Mouse (Mus musculus) T-helper 1 cell (primary cell): ENCODE data around the gene Pop4.
"Not testable (repeated sequence)": the region's sequence is repeated elsewhere in the genome, so short reads cannot be mapped to it uniquely, and the experiment has no call there.

Experiments used
- in situ Hi-C: fragments of 300-600 bp; cut with MboI, MseI; formaldehyde crosslinking; loops from one replicate; pipeline ENCODE4 v1.15.1; 2025; ENCODE audit warnings: high pct_unique_total_duplicates

Gene Pop4

DNA sequence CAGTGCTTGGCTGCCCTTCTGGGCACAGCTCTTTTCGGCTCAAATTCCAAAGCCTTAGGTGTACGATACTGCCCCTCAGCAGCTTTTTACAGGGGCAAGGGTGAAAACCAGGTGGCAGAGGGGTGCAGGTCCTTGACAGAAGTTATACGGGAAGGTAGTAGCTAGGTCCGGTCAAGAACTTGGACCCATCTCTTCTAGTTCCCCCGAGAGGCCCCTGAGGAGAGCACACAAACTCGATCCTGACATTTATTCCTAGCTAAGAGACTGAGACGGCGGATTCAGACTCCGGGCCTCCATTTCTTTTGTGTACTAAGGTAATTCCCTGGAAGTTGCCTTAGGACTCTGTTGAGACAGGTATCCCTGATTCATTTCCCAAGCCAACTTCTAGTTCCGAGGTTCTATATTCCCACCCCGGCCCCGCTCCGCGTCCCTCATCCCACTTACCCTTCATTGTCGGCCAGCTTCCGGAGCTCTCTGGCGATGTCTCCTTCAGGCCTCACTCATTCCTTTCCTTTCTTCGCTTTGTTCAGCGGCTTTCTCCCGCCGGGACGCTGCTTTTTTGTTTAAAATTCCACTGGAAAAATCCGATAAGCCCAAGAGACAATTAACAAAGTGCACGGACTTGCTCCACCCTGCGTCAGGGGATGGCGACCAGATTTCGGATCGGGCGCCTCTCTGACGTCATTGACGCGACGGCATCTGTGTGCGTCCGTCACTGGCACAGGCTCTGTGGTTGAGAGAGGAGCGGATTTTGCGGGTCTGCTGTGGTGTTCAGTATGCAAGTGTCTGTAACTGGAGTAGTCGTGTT, at the start of gene Pop4:
Gene Pop4, minus strand, starts transcription at position 721 of the 808 bp plus-strand sequence.
- in situ Hi-C loops, result no loop called here

DNA sequence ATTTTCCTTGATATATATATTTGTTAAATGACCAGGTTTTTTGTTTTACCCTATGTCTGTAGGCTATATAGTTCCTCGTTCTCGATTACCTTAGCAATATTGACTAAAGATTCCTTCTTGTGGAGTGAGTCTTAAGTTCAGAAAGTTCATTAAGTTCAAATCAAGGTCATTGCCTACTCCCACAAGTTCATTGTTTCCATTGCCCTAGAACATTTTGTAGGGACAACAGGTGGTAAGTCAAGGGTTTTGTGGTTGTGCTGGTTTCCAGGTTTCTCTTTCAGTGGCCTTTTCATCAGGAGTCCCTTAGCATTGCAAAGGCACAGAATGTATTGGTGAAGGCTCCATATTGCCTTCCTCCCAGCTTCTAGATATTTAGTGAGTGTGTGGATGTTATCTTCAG, 49.4 kb upstream of the Pop4 start:
- in situ Hi-C loops, result loop anchor here (10.0 kb wide), 1 partner anchor 1856 kb away; no protein-coding TSS in a partner anchor

DNA sequence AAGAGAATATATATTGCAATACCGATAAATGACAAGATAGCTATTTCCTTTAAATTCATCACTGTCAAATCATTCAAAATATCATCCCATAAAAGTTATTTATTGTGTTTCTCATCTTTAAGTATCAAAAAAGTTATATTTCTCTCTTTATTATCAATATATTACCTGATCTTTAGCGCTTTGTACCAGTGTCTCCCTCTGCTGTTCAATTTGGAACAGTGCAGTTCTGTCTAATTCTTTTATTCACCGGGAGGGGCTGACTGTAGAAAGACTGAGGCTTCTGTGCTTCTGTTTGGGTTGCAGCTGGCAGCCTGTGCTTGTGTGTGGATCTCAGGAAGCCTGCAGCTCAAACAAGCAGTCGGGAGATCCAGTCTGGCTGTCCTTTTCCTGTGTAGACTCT, 11.0 kb upstream of the Pop4 start:
- in situ Hi-C loops, result not testable (repeated sequence)

DNA sequence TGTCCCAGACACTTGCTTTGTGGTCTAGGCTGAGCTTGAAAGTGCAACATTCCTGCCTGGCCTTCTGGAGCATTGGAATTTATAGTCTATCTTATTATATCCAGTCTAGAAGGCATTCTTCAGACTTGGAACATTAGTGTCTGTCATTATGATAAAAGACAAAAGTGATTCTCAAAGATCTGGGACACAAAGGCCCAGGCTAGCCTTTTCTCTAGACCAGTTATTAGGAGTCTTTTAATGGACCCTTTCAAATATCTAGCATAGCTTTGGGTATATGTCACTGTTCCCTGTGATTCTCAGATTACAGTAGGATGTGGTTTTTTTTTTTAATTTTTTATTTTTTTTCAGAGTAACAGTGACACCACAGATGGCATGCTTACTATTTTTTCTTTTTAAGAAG, 1.3 kb upstream of the Pop4 start:
- in situ Hi-C loops, result no loop called here

DNA sequence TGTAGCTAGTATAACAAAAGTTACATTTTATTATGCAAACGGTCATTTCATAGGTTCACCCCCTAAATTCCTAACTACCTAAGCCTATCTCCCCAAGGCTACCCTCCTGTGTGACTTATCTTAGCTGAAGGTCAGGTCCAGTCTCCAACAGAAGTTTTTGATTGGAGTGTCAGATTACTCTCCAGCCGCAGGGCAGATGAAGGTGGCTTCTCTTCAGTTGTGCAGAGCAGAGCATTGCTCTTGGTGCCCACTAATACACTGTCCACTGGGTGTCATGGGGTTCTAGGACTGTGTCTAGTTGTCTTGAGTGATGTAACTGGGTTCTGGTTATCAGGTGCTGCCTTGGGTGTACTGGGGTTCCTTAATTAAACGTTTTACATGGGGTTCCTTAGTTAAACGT, 636 bp upstream of the Pop4 start:
- in situ Hi-C loops, result no loop called here

DNA sequence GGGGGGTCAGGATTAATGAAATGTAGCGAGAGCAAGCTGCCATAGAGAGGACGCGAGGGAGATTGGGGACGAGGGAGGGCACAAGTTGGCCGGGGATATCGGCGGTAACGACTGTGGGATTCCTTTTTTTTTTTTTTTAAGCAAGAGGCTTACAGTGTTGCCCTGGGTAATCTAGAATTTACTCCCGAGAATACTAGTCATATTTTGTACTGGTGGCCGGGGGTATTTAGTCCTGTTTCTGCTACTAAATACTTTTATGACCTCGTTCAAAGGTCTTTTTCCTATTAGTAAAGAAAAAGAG, 238 bp upstream of the Pop4 start:
- in situ Hi-C loops, result no loop called here

DNA sequence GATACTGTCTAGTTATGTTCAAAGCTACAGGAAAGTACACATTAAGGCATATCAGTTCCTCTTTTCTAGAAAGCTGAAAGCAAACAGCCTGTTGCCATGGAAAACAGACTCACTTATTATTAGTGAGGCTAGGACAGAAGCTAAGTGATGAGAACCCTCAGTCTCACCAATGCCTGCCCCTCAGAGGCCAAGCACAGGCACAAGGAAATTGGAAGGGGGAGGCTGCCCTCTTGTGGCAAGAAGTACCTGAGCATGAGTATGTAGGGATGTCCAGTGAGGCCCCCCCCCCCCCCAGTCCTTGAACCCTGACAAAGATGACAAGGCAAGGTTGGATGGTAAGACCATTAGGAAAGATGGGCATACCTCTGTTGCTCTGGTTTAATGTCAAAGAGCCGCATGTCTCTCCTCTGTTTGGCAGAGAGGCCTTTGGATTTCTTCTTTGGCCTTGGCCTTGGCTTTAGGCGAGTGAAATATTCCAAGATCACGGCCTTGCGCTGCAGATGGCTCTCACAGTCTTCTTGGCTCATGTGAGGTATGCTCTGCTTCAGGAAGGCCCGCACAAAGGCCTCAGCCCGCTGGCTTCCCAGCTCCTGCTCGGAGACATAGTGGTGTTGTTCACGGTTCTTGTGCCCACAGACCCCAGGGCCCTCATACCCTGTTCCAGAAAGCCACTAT, 4.1 kb downstream of the Pop4 start:
- in situ Hi-C loops, result loop anchor here (10.0 kb wide), 2 partner anchors 892 to 1278 kb away; no protein-coding TSS in a partner anchor

DNA sequence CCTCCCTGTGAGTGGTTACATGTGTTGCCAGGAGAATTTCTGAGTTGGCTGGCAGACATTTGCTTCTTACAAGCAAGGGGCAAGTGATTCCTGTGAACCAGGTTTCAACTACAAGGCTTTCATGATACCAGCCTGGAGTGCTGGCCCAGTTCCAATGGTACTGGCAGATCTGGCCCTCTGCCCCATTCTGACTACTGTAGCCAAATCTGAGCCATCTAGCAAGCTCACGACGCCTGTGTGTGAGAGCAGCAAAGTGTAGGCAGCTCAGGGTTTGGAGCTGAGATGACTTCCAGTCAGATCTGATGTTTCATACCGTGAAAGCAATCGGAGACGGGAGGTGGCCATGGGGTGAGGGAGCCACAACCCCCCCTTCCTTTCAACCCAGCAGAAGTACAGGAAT, 8.8 kb downstream of the Pop4 start:
- in situ Hi-C loops, result loop anchor here (5.0 to 10.0 kb wide), 3 partner anchors 85 to 1282 kb away; no protein-coding TSS in a partner anchor

DNA sequence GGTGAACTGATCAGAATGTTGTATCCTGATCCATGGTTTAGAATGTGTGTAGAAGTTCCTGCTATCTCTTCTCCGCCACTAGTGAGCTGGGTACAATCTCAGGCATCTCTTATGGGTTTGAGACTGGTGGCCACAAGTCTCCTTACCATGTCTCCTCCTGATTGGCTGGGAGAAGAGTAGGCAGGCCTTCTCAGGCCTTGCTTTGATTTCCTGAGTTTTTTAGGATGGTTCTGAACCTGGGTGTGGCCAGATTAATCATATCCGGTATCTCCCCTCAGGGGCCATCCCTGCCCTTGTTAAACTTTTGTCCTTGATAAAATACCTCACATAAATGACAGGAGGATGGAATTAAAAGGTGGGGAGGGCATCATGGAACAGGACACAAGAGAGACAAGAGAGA, 11.6 kb downstream of the Pop4 start:
- in situ Hi-C loops, result loop anchor here (5.0 to 10.0 kb wide), 3 partner anchors 82 to 1285 kb away; no protein-coding TSS in a partner anchor

DNA sequence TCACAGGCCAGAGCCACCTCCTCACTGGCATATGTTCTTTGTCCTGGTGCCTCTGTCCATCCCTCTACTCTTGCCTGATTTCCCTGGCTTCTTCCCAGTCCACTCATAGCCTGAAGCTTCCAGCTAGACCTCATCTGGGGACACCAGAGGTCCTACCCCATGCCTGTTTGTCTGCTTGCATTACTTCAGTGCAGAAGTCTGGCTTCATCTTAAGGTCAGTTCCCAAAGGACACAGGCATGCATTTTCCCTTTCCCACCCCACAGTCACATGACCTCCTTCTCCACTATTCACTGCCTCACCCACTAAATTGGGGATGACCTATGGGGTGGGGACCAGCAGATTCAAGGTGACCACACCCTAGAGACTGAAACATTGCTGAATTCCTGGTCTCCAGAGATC, 17.8 kb downstream of the Pop4 start:
- in situ Hi-C loops, result no loop called here

DNA sequence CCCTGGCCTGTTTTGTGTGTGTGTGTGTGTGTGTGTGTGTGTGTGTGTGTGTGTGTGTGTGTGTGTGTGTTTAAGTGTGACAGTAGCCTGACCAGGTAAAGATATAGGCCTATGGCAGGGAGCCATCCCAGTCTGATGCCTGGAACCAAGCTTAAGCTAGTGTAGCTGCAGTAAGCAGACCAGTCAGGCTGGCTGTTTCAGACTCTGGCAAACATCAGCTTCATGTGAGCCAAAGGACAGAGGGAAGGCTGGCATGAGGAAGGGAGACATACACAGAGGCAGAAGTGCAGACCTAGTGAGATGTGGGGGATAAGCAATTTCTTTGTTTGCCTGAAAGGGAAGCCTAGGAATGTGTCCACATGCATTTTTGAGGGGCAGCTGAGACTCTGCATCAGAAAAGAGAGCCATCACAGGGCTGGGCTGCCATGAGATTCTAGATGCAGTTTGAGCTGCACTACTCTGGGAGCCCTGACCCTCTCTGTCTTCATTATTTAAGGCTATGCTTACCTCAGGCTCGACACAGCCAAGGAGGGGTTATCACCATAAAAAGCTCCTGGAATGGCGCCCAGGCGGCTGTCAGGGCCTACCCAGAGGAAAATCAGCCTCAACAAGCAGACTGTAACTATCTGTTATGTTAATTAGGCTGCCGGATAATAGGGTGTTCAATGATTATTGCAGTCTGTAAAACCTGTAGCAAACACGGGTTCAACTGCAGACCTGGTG, 19.6 kb downstream of the Pop4 start:
- in situ Hi-C loops, result no loop called here

DNA sequence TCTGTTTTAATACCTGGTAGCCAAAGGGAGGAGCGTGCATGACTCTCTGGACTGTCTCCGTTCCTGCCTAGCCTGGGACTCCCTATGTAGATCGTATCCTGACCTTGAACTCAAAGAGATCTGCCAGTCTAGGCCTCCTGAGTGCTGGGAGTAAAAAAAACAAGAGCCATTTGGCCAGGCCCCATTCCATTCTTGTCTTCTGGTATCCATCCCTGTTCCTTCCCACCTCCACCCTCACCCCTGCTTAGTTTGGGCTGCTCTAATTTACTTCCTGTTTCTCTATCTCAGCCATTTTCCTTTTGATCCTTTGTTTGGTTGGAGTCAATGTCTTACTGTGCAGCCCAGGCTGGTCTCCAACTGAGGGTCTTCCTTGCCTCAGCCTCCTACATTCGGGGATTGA, 28.8 kb downstream of the Pop4 start:
- in situ Hi-C loops, result no loop called here

DNA sequence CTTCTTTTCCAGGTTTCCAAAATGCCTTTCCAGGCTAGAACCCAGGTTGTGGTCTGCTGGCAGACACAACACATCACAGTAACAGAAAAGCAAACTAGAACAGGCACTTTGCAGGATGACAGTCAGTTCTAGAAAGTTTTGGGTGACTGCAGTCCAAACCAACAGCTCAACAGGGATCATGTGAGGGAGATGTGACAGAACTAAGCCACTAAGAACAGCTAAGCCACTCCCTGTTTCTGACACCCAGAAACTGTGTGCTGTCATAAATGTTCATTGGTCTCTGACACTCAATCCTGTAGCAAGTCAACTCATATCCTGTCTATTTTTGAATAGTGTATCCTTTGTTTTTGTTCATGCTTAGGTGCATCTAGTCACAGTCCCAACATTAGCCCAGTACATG, 34.1 kb downstream of the Pop4 start:
- in situ Hi-C loops, result no loop called here

DNA sequence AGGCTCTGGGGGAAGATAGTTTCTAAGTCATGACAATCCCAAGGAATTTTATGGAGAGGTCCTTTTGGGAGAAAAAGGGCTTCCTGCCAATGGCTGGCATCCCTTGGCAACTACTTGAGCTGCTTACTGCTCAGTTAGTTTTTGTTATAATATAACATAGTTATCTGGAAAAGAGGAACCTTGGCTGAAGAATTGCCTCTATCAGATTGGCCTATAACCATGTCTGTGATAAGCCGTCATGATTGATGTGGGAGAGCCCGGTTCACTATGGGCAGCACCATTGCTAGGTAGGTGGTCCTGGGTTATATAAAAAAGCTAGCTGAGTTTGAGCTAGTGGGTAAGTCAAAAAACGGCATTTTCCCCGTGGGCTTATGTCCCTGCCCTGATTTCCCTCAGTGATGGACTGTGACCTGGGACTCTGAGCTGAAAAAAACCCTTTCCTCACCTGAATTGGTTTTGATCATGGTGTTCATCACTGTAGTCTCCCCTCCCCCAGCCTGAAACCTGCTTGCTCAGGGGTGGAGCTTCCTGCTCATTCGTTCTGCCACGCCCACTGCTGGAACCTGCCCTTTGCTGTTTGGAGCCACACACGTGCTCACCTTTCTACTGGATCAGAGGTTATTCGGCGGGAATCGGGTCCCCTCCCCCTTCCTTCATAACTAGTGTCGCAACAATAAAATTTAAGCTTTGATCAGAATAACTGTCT, 34.7 kb downstream of the Pop4 start:
- in situ Hi-C loops, result no loop called here

DNA sequence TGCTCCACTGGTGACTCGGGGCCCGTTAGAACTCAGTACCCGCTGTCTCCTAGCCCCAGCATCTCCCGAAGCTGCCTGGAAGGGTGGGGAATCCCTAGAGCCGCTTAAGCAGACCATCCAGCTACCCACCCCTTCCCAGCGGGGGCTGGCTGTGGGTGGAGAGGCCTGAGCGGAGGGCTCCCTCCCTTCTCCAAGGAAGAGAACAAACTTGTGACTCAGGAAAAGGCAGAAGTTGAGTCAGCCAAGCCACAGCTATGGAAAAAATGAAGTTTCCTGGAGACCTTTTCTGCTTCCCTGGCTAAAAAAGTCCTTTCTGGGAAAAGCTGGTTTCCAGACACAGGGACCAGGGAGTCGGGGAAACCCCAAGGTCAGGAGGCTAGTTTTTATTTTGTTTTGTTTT, 40.9 kb downstream of the Pop4 start:
- in situ Hi-C loops, result no loop called here

DNA sequence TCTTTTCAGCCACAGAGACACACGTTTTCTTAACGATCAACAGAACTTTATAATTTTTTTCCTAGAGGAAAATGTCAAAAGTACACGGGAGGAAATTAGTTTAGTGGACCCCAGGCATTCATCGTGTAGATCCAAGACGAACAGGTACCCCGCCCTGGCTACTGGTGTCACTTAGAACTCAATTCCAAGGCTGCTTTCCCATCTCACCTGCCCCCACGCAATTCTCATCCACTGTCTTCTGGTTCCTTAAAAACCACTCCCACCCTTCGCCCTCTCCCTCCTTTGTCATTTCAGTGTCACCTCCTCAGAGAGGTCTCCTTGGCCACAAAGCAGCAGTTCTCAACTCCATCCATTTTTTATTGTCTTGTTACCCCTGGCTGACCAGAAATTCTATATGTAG, 42.9 kb downstream of the Pop4 start:
- in situ Hi-C loops, result no loop called here

DNA sequence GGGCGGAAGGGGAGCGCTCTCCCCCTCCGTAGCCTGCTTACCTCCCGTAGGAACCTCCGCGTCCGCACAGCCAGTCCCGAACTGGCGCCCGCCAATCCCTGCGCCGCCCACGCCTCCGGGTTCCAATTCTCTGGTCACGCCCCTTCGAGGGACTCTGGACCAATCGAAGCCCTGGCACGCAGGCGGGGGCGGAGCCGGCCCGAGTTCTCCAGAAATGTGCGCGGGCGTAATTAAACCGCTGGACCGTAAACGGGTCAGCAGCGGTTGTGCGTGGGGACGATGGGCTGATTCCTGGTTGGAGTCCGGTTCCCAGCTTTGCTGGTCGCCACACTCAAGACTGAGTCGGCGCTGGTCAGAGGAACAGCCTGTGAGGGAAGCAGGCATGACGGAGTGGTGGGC, 43.3 kb downstream of the Pop4 start, which contains the start of gene Plekhf1:
Gene Plekhf1, minus strand, starts transcription at position 117 of the 399 bp plus-strand sequence.
- in situ Hi-C loops, result no loop called here

DNA sequence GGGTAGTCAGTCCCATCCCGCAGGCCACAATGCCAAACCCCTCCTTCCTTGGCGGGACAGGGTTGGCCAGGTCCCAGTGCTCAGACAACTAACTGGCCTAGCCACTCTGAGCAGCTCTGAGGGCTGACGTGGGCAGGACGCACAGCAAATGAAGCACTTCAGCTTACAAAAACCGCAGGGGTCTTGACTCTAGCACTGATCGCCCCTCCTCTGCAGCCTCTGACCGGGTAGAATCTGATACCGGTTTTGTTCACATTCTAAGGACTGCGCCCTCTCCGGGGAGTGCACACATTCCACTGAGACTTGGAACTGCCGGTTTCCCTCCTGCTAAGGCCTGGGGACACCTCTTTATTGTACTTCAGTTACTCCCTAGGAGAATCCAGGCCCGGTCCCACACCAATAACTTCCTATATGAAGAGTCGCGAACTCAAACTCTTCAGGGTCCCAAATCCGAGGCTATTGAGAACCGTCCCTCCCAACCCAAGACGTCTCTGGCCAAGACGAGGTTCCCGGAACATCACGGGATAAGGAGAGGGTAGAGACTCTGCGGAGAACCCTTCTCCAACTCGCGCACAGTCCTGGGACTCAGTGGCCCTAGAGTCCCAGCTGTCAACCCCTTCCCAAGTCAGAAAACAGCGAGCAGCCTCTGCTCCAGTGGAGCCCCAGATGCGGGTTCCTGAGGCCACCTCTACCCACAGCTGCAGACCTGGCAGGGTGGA, 43.9 kb downstream of the Pop4 start:
- in situ Hi-C loops, result no loop called here

DNA sequence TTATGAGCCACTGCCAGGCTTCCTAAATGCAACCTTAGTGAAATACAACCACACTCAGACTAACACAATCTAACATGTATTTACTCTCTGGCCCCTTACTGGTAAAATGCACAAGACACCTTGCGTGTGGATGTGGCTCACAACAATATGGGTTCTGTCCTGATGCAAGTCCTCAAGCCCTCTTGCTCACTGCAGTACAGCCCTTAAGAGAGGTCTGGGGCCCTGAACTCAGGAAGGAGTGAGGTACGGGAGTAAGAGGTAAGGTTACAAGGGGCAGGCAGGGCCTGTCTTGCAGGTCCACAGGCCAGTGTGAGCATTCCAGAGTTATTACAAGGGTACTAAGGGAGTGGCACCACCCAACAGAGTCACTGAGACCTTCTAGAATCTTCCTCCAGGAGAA, 45.0 kb downstream of the Pop4 start:
- in situ Hi-C loops, result no loop called here

DNA sequence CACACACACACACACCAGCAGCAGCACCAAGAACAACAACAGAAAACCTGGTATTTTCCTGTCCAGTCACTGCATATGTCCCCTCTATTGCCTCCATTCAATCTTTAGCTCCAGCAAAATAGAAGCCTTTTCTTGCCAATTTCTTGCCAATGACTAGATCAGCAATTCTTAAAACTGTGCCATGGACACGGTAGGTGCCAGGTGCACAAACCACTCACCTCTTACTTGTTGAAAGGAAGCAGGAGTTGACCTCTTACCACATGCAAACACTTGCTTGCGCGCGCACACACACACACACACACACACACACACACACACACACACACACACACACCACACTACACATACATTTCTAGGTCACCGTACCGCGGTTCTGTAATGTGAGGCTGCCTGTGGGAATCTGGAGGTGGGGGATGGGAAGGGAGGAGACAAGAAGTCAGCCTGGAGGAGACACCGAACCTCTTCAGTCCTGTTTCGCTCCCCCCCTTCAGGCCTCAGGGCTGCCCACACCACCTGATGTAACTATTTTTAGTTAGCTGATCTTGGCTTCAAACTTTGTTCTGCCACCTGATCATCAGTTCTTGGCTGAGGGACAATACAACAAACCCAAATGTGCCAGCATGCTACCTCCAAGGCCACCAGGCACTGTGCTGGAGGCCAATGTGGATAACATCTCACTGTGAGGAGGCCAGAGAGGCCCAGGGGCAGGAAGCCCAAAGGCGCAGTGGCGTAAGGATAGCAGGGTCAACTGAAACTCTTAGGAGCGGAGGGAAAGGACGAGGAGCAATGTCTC, 46.5 kb downstream of the Pop4 start:
- in situ Hi-C loops, result no loop called here
